Mouse (Mus musculus) limb, embryonic 11.5 days (tissue): ENCODE measurements around the gene Soat1. TPM values are rescaled to one million over a fixed set of nuclear protein-coding genes. Genes with fewer than 3 reads are reported as not detected.
"Not testable (repeated sequence)": the region's sequence is repeated elsewhere in the genome, so short reads cannot be mapped to it uniquely, and the experiment has no call there.

Experiments used
- ATAC-seq: fragments of 200-750 bp; cut with Nextera tagmentation; 2 replicates; pipeline ENCODE4 v1.8.0; 2017; ENCODE audit warnings: low read depth; ENCODE audit not compliant: insufficient number of reproducible peaks, low FRiP score, low TSS enrichment
- DNase-seq: peaks from one replicate; pipeline ENCODE4 v3.0.0-alpha.2; 2015; ENCODE audit warnings: low spot score
- H3K27ac ChIP-seq: fragments of 300-500 bp; sonication (generic); replicated peaks from 2 replicates; pipeline ENCODE4 v1.5.1; 2014; ENCODE audit warnings: low read depth, mild to moderate bottlenecking, low read length
- H3K27me3 ChIP-seq: fragments of 300-500 bp; sonication (generic); 2 replicates; pipeline ENCODE4 v1.6.1; 2014; ENCODE audit warnings: mild to moderate bottlenecking, low read length, mixed read lengths; ENCODE audit not compliant: control insufficient read depth, insufficient read depth
- H3K36me3 ChIP-seq: fragments of 300-500 bp; sonication (generic); 2 replicates; pipeline ENCODE4 v1.6.1; 2014; ENCODE audit warnings: mild to moderate bottlenecking, low read length, moderate library complexity, mixed read lengths; ENCODE audit not compliant: control insufficient read depth, insufficient read depth
- H3K4me1 ChIP-seq: fragments of 300-500 bp; sonication (generic); 2 replicates; pipeline ENCODE4 v1.6.1; 2014; ENCODE audit warnings: low read length, mixed read lengths; ENCODE audit not compliant: control insufficient read depth, insufficient read depth
- H3K4me2 ChIP-seq: fragments of 300-500 bp; sonication (generic); 2 replicates; pipeline ENCODE4 v1.6.1; 2014; ENCODE audit warnings: low read depth, mild to moderate bottlenecking, moderate library complexity; ENCODE audit not compliant: severe bottlenecking
- H3K4me3 ChIP-seq: fragments of 300-500 bp; sonication (generic); 2 replicates; pipeline ENCODE4 v1.5.1; 2014; ENCODE audit warnings: low read depth, low read length
- H3K9ac ChIP-seq: fragments of 300-500 bp; sonication (generic); 2 replicates; pipeline ENCODE4 v1.6.1; 2014; ENCODE audit warnings: mild to moderate bottlenecking, low read length
- H3K9me3 ChIP-seq: fragments of 300-500 bp; sonication (generic); 2 replicates; pipeline ENCODE4 v1.6.1; 2016; ENCODE audit warnings: low read length; ENCODE audit not compliant: control insufficient read depth
- WGBS: fragments of 180-500 bp; shearing (Covaris S2); extraction: QIAGEN DNeasy Blood & Tissue Kit; methylation state at CpG from one replicate; pipeline ENCODE4 v1.1.7; 2014; 5-methylcytosine and 5-hydroxymethylcytosine counted together
- polyA plus RNA-seq: library from polyadenylated mRNA; unstranded; fragments of >200 nt; fragmentation: Nextera tagmentation; extraction: Ambion mirVana; gene quantifications from 2 replicates; pipeline ENCODE4 v1.2.1, GENCODE M21; 2014

Soat1 gene
- polyA plus RNA-seq, 1 experiment from 2014 or later: 27.6 TPM

DNA sequence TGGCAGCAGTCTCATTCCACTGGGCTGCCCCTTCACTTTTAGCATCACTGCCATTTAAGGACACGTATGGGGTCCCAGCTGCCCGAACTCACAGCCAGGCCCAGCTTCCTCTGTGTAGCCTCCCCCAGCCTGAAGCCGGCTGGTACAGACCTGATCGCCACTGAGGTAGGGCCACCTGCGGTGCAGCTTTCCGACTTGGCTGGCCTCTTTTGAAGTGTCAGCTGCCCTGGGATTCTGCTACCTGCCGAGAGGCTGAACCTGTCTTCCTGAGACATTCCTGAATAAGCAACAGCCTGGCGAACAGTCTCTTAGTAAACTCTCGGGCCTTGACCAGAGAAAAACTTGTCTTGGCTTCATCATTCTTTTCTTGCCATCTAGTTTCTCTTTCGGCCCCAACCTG lies 70.9 kb downstream of the Soat1 start:
- H3K9ac ChIP-seq: no peak overlapping the region
- H3K4me3 ChIP-seq: no peak overlapping the region
- no peak for ATAC-seq
- H3K27me3 ChIP-seq: no peaks in the 10 kb centered on the region
- no peaks in the 10 kb centered on the region for H3K36me3 ChIP-seq
- no peak overlapping the region for H3K4me2 ChIP-seq
- H3K9me3 ChIP-seq: no peaks in the 10 kb centered on the region
- DNase-seq: no peak
- WGBS: 44% methylated on average over 10 of the region's 10 CpGs
- H3K27ac ChIP-seq: no peak overlapping the region
- H3K4me1 ChIP-seq: no peaks in the 10 kb centered on the region

DNA sequence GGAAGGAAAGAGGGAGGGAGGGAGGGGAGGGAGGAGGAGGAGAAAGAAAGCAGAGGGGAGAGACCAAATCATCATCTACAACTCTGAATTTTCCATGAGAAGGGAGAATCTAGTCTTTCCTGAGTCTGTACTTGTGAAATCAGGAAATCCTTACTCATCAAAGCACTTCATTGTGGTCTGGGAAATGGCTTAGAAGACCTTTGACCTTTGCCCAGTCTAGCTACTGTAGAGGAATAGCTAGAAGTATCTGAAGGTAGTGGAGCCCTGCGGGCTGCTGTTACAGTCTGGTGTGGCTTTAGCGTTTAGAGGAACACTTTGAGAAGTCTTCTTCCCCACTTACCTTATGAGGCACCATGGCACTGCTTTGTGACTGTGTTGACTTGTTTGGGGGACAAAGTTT lies 71.6 kb downstream of the Soat1 start:
- Histone ChIP-seq H3K27me3 (no peaks in the 10 kb centered on the region), H3K9ac (no peak overlapping the region), H3K27ac (no peak overlapping the region), H3K9me3 (no peaks in the 10 kb centered on the region), H3K36me3 (no peaks in the 10 kb centered on the region), H3K4me3 (no peak overlapping the region), H3K4me2 (no peak overlapping the region), H3K4me1 (no peaks in the 10 kb centered on the region)
- ATAC-seq: no peak
- WGBS: 55% methylated on average over 2 of the region's 2 CpGs
- DNase-seq: no peak

DNA sequence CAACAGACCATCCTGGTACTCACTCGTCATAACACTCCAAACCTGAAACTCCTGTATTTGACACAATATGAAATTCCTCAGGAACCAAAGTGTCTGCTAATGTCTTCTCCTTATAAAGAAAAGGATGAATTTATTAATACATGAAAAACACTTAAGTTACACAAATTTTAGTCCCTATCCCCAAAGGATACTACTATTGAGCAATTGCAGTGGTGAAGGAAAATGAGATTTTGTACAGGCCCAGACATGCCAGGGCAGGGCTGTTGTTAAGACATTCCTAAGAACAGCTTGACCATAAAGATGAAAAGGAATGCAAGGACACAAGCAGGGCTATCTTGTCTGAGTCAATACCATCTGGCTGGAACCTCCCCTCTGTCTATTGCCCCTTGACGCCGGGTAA lies 74.0 kb downstream of the Soat1 start:
- not testable (repeated sequence) for H3K4me1 ChIP-seq, H3K9ac ChIP-seq, H3K36me3 ChIP-seq, H3K9me3 ChIP-seq, H3K4me3 ChIP-seq, ATAC-seq, H3K27ac ChIP-seq, H3K27me3 ChIP-seq, DNase-seq, H3K4me2 ChIP-seq
- 64% methylated on average over 3 of the region's 3 CpGs for WGBS

DNA sequence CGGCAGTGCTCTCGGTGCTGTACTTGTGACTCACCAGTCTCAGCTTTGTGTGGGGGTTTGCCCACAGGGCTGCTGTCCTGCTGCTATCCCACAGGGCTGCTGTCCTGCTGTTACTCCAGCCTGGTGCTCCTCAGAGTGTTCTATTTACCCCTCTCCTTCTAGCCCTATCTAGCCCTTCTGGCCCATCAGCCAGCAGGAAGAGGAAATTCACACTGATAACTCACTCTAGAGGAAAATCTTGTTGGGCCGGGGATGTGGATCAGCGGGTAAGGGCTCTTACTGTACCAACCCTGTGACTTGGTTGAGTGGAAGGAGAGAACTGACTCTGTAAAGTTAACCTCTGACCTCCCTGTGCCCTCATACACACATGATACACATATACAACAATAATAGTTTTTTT lies 81.0 kb downstream of the Soat1 start:
- DNase-seq (no peak), ATAC-seq (no peak)
- Histone ChIP-seq H3K27ac (no peak overlapping the region), H3K4me3 (no peak overlapping the region), H3K4me1 (no peaks in the 10 kb centered on the region), H3K9me3 (no peaks in the 10 kb centered on the region), H3K36me3 (no peaks in the 10 kb centered on the region), H3K9ac (no peak overlapping the region), H3K27me3 (no peaks in the 10 kb centered on the region), H3K4me2 (no peak overlapping the region)
- WGBS: 89% methylated on average over 4 of the region's 4 CpGs

DNA sequence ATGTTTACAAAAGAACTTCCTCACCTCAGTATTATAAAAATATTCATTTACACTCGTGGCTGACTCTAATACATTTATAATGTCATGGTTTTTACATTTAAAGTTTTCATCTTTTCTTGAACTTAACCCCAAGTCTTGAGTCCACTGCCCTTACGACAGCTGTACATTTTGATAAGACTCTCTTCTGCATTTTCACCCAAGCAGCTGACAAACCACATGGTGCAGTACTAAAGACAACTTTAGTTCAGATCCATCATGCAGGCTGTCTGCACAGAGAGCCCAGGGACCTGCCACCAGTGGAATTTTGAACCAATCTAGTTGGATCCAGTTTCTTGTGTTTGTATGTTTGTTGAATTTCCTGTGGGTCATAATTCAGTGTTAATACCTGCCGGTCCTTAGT lies 87.3 kb downstream of the Soat1 start:
- Histone ChIP-seq H3K4me2 (no peak overlapping the region), H3K4me1 (no peaks in the 10 kb centered on the region), H3K4me3 (no peak overlapping the region), H3K36me3 (no peaks in the 10 kb centered on the region), H3K27me3 (no peaks in the 10 kb centered on the region), H3K9me3 (no peaks in the 10 kb centered on the region), H3K9ac (no peak overlapping the region), H3K27ac (no peak overlapping the region)
- 68% methylated on average over 3 of the region's 3 CpGs for WGBS
- DNase-seq (no peak), ATAC-seq (no peak)

DNA sequence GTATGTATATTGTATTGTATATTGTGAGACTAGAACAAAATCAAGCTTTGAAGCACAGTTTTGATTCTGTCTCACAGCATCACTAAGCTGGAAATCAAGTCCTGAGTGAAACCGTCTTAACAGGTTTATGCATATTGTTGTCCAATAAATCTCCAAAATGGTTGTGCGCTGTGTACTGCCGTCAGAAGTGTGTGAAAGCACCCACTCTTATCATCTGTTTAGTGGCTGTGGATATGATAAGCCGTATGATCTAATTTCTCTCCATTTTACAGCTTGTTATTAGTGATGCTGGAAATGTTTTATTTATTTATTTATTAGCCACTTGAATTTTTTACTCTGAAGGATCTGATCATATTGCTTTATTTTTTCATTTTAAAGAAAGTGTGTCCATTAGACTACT lies 87.9 kb downstream of the Soat1 start:
- Histone ChIP-seq H3K27me3 (no peaks in the 10 kb centered on the region), H3K4me1 (no peaks in the 10 kb centered on the region), H3K36me3 (no peaks in the 10 kb centered on the region), H3K9ac (no peak overlapping the region), H3K4me2 (no peak overlapping the region), H3K27ac (no peak overlapping the region), H3K9me3 (no peaks in the 10 kb centered on the region), H3K4me3 (no peak overlapping the region)
- DNase-seq (no peak), ATAC-seq (no peak)
- 92% methylated on average over 4 of the region's 4 CpGs for WGBS

DNA sequence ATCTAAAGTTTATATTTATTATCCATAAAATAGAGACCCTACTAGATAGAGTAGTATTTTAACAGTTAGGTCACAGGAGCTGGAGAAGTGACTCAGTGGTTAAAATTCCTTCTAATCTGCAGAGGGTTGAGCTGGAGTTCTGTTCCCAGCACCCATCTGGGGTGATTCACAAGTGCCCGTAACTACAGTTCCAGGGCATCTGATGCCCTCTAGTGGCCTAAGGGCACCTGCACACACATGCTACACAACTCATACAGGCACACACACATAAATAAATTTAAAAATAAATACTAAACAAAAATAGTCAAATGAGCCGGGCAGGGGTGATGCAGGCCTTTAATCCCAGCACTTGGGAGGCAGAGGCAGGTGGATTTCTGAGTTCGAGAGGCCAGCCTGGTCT lies 92.9 kb downstream of the Soat1 start:
- Histone ChIP-seq H3K4me3 (no peak overlapping the region), H3K4me2 (no peak overlapping the region), H3K27me3 (no peaks in the 10 kb centered on the region), H3K9ac (no peak overlapping the region), H3K27ac (no peak overlapping the region), H3K9me3 (no peaks in the 10 kb centered on the region), H3K36me3 (no peaks in the 10 kb centered on the region), H3K4me1 (no peaks in the 10 kb centered on the region)
- ATAC-seq: no peak
- DNase-seq: no peak
- 90% methylated on average over 3 of the region's 3 CpGs for WGBS

Other genes starting within 250 kb of the Soat1 start
- gene Tdrd5, start 170.7 kb downstream of the Soat1 start, polyA plus RNA-seq: not detected in 2 replicates
- gene Nphs2, start 163.6 kb downstream of the Soat1 start, polyA plus RNA-seq: 0.07 and 0.15 TPM in 2 replicates
- gene Gm2000, start 108.3 kb downstream of the Soat1 start, polyA plus RNA-seq: 1,006 and 1,041 TPM in 2 replicates
- gene Axdnd1, start 53.2 kb downstream of the Soat1 start, polyA plus RNA-seq: 0.12 and 0.54 TPM in 2 replicates
- gene Gm10031, start 49.7 kb upstream of the Soat1 start, polyA plus RNA-seq: 0.50 and 0.57 TPM in 2 replicates
- 5.9 and 6.3 TPM in 2 replicates for gene Abl2, start 84.5 kb upstream of the Soat1 start, polyA plus RNA-seq
- 8.2 and 10.0 TPM in 2 replicates for gene Tor3a, start 200.0 kb upstream of the Soat1 start, polyA plus RNA-seq
- gene Fam20b, start 244.8 kb upstream of the Soat1 start, polyA plus RNA-seq: 21.3 and 21.9 TPM in 2 replicates